Mouse (Mus musculus) urinary bladder, postnatal 4 days (tissue): ENCODE measurements around the gene Zfp618.
A peak's percentile ranks its signal among the peaks of the same experiment; 100 is the strongest.

ENCODE experiments used
- DNase-seq, 2 experiments: peaks; one replicate each; pipeline ENCODE4 v3.0.0; 2021 to 2022; ENCODE audit warnings: low spot score in 2 of 2

Zfp618 gene

GRCm38 (mm10) chr4:63155596-63155995, 190.2 kb downstream of the Zfp618 start:
- no peak for DNase-seq

GRCm38 (mm10) chr4:63156726-63157634, 191.6 kb downstream of the Zfp618 start:
- DNase-seq, result no peak

- DNase-seq, result no peak
These were observed 192.8 kb downstream of the Zfp618 start for GRCm38 (mm10) chr4:63158192-63158591.

DNA sequence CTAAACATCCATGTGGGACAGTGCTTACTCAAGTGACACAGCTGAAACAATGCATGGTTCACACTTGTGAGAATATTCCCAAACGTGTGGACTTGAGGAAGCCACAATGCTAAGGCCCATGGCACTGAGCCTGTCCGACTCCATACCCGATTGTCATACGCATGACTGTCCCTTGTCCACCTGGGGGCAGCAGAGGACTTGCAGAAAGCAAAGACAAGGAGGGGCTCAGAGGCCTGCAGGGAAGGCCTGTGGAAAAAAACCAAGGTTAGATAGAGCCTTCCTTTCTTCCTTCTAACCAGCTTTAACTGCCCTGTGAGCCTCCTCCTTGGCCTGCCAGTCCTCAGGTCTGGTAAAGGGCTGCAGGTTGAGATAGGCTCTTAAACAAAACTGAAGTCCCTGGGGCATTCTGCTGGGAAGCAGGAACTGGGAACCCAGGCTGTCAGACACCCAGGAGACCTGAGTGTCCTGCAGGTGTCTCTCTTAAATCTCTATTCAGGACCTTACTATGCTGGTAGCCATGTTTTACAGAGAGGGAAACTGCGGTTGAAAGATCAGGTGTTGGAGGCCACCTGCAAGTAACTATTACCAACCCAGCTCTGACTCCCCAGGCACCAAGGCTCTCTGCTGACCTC, 193.7 kb downstream of the Zfp618 start:
- peak; percentile 78 to 88 for DNase-seq

DNA sequence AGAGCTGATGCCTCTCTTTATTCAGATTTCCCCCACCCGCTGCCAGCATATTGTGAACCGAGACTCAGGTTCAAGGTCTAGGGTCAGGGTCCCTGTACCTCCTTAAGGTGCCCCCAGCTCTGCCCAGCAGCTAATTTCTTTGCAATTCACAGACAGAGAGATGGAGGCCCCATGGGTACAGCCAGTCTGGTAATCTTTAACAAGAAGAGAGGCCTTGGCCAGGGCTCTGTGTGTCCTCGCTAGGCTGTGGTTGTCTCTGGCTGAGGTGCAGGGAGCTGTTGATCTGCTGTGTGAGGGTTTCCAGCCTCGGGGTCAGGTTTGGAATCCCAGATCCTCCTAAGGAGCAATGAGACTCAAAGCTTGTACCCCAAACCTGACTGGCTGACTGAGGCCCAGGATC, 200.3 kb downstream of the Zfp618 start:
- no peak for DNase-seq

DNA sequence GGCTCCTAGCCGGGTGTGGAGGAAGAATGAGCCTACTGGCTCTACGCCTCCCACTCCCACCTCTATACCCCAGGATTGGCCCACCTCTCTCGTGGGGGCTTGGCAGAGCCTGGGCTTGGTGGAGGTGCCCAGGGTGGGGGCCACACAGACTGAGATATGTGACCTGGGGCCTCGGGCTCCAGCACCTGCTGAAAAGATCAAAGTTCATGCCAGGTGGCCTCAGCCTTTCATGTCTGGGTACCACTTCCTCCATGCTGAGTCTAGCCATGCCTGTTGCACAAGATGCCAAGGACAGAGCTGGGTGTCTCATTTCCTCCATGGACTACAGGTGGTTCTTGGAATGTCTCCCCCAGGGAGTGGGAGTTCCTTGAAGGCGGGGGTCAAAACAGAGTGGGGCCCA, 200.9 kb downstream of the Zfp618 start:
- DNase-seq, result no peak

DNA sequence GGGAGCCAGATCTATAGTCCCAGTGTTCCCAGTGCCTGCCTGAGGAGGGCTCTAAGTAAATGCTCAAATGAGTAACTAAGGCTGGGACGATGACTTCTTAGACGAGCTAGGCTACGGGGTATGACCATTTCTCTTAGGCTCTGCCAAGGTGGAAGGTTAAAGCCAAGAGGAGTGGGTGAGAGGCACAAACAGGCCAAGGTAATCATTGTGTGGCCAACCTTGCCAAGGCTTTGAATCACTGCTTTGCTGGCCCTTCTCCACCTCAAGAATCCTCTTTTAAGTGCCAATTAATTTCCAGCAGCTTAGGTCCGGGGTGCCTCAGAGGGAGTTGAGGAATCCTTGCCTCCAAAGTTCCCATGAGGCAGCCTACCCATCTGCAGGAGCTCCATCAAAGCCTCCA, 204.7 kb downstream of the Zfp618 start:
- DNase-seq, result no peak

GRCm38 (mm10) chr4:63171122-63171521, 205.7 kb downstream of the Zfp618 start:
- DNase-seq, result no peak

- no peak for DNase-seq
These were observed 206.8 kb downstream of the Zfp618 start, which contains the start of gene Kif12 for GRCm38 (mm10) chr4:63171969-63172685. Kif12 (minus strand) TSS chr4:63172131.

DNA sequence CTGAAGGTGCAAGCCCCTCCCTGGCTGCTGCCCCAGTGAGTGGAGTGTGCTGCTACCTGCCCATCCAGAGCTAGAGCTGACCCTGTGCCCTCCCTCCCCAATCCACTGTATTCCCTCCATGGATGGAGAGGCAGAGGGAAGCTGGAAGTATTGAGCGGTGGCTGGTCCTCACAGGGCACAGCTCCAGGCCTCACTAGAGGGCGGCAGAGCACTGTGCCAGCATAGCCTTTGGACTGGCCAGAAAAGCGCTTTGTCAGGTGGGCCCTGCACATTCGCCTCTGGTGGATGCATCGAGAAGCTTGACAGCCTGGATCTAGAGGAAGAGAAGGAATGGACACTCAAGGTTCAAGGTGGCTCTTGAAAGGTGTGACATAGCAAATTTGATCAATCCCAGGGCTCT, 216.2 kb downstream of the Zfp618 start:
- no peak for DNase-seq

- DNase-seq, result no peak
These were observed 221.0 kb downstream of the Zfp618 start for GRCm38 (mm10) chr4:63186281-63186870.
